Mouse (Mus musculus) heart, adult 11 months (tissue): ENCODE data around the gene Fads6.

Experiments used
- DNase-seq: peaks from one replicate; pipeline ENCODE4 v3.0.0; 2022

Gene Fads6

DNA sequence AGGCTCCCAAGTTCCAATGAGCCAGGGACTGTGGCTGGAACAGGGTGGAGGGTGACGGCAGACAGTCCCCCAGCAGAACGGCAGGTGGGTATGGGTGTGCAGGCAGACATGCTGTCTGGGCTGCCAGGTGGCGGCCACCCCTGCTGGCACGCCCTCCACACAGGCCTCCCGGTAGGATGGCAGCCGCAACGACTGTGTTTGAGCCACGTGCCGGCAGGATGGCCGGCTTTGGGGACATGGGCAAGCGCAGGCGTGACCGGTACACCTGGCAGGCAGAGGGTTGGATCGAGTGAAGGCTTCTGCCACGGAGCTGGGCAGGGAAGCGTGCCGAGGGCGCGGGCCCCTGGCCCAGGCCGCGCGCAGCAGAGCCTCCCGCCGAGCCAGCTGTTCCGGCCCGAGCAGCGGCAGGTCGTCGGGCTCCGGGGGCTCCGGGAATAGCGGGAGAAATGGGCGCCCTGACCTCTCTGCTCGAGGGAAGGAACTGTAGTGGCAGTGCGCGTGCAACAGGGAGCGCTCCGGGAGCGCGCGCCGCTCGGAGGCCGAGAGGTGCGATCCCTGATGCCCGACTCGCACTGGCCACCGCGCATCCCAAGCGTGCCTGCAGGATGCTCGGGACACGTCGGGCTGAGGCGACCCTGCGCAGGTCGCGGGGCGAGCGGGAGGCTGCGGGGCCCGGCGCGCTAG, 47.6 kb downstream of the Fads6 start:
- DNase-seq: no peak

DNA sequence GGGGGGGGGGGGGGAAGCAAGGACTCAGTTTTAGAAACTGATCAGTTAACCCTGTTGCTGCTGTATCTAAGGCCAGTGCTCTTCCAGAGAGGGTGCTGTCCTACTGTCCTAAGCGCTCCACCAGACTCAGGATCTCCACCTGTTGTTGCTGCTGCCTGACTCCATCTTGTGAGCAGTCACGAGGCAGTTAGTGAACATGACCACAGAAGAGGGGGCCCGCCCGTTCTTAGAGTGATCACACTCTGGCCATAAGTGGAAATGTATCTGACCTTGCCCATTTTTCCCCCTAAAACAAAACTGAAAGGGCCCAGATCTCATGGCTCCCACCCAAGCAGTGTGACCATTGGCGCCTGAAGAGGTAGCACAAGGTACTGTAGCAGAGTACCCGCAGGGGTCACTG, 49.5 kb downstream of the Fads6 start:
- DNase-seq: no peak

DNA sequence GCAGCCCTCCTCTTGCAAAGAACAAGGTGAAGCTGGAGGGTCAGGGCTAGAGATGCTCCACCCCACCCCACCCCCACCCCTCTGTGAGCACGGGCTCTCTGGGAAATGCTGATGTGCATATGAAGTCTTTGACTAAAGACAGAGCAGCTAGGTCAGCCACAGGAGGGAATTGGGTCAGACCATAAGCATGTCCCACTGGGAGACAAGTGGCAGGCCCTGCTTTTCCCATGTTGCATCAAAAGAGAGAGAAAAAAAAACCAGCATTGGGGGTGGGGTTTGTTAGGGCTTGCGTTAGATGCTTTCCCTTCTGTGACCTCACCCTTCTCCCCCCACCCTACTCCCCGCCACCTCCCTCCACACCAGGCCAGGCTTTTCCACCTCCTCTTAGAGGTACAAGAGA, 50.2 kb downstream of the Fads6 start:
- DNase-seq: no peak

DNA sequence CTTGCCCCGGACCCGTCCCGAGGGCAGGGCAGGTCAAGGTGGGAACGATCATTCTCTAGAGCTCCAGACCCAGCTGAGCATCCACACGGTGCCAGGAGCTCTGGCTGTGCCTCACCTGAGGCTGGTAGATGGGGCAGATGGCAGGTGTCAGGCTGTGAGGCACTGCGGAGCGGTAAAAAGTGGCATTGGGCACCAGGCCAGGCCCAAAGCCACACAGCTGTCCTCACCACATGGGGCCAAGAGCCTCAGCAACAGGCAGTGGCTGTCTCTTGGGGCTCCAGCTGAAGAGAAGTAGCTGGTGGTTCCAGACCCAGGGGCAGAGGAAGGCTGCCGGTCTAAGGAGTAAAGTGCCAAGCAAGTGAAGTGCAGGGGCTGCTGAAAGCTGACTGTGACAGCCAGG, 51.1 kb downstream of the Fads6 start:
- DNase-seq: no peak

DNA sequence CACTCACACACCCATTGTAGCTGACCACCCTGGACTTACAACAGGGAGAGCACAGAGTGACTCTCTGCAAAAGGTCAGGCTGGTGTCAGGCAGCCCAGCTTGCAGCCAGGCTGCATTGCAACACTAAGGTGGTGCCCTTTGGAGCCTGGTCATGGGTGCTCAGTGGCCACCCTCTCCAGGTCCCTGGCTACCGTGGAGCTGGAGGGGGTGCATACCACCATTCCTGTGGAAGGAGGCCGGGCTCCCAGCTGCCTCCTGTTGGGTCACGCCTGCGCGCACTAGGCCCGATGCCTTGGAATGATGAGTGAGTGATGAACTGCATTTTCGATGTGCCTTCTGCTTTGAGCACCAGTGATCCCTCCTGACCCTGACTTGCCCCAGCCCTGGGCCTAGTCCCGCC, 52.6 kb downstream of the Fads6 start:
- DNase-seq: no peak

DNA sequence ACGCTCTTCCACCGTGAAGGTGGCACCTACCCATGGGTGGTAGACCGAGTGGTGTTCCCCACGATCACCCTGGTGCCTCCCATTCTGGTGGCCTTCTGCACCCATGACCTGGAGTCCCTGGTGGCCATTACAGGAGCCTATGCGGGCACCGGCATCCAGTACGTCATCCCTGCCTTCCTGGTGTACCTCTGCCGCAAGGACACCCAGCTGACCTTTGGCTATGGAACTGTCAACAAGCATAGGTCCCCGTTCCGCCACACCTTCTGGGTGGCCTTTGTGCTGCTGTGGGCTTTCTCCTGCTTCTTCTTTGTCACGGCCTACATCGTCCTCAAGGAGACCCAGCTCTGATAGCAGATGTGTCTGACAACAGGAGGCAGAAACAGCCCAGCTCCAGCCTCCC, 53.7 kb downstream of the Fads6 start:
- no peak for DNase-seq

DNA sequence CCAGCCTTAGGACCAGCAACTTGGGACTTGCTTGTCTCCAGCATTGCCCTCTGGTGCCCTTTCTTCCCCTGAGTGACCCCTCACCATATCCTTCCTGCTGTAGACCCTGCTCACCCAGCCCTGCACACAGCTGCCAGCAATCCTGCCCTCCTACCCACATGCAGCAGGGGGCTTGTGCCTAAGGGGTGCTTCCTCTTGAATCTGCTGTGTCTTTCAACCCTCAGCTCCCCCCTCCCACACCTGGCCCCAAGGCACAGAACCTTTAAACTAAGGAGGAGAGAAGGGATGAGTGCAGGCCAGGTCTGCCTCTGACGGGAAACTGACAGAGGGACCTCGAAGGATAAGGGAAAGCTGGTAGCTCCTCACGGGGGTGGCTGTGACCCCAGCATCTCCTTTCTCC, 54.7 kb downstream of the Fads6 start:
- DNase-seq: no peak

DNA sequence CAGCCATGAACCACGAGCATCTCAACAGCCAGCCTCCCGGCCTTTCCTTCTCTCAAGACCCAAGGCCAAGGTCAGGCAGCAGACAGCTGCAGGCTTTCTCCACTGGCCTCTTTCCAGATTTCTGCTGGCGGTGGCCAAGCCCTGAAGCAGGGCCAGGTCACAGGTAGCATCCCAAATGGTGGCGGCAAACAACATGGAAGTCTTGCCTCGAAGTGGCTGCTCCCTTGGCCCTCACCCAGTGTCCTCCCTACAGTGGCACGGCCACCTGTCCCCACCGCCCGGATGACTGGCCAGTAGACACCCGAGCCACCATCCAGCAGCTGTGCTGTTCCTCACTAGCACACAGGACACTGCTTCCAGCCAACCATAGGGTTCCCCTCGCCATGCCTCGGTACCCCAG, 56.1 kb downstream of the Fads6 start:
- DNase-seq: no peak

DNA sequence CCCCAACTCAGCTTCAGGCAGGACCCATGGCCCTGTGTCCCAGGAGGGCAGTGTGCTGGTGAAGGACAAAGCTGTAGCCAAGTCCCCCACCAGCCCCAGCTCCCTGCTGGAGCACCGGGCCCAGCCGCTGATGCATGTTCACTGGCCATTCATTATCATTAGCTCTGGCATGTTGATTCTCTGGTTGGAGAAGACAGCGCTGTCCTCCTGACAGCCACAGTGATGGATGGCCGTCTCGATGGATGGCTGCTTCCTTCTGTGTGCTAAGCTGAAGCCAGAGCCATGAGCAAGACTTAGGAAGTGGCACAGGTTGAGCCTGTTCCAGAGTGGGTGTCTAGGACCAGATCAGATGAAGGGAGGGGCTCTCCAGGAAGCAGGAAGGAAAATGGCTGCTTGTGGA, 60.9 kb downstream of the Fads6 start:
- DNase-seq: no peak

DNA sequence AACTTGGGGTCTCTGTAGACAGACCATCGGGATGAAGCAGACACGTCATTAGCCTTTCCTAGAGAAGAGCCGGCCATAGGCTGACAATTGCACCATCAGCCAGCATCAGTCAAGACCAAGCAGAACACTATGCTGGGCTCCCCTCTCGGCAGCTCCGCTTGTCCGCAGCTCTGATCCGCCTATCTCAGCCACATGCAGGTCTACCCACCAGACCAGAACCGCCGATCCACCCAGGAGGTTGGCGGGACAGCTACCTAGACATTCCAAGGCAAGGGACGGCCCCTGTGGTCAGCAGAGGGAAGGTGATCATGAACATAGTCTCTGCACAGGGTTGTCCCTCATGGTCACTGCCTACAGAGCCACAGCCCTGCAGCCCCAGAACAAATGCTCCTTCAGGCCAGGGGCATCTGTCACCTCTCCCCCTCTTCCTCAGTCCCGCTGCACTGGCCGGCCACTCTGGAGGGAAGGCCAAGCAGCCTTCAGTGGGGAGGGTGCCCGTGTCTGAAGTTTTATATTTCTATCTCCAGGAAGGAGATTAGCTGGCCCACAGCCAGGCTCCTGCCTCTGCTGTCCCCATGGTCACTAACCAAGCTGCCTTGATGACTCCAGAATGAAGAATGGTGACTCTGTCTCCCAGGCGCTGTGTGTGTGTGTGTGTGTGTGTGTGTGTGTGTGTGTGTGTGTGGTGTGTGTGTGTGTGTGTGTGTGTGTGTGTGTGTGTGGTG, 63.0 kb downstream of the Fads6 start:
- DNase-seq: no peak

DNA sequence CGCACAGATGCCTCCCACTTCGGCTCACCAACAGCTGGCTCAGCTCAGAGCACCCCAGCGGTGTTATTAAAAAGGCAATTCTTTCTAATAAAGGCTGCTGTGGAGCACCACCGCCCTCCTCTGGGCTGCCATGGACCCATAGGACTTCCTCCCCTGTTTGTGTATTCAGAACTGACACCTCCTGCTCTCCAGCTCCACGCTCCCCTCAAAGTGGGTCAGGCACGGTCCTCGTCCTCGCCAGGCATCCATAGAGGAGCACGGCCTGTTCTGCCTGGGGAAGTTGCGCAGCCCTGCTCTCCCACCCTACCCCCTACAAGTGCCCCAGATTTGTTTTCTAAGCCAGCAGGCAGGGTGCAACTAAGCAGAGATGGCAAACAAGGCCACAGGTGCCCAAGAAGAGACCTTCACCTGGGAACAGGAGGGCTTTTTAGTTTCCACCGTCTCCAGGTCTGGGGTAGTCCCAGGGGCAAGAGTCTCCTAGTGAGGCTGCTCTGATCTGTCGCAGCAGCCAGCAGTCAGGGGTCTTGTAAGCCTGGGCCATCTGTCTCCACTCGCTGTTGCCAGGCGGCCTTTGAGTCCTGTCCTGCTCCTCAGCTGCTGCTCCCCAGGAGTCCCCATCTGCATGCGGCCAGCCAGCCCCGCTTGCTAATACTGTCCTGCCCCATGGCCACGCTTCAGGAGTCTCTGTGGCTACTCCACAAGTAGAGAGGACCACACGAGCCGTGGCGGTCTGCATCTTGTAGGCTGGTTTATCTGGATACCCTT, 63.8 kb downstream of the Fads6 start:
- no peak for DNase-seq

DNA sequence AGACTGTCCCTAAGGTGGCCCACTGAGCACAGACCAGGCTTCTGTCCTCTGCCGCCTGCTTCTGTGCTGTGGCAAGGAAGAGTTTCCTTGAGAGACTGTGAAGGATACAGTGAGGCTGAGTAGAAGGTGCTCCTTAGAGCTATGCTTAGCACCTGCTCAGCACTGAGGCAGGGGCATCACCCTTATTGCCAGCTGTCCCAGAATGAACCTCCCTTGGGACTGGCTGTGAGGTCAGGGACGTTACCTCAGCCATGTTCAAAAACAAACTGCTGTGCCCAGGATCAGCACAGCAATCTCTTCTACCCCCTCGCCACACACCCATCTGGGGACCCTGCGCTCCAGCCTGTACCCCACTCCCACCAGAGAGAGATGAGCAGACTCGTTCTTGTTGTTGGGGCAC, 64.6 kb downstream of the Fads6 start:
- DNase-seq: no peak

DNA sequence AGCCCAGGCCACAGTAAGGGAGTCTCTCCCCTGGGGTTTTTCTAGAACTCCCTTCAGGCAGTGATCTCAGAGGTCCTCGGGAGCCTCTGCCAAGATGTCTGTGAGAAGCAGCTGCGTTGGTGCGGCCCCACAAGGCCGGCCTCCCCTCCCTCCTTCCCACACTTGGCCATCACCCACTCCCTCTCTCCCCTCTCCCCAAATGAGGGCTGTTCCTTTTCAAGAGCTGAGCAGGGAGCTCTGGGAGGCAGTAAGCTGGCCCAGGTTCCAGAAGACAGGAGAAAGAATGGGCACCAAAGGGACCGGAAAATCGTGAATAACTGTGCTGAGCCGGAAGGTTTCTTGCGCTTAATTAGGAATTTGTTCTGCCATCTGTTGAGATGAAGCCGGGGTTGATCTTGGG, 65.5 kb downstream of the Fads6 start:
- DNase-seq: no peak

DNA sequence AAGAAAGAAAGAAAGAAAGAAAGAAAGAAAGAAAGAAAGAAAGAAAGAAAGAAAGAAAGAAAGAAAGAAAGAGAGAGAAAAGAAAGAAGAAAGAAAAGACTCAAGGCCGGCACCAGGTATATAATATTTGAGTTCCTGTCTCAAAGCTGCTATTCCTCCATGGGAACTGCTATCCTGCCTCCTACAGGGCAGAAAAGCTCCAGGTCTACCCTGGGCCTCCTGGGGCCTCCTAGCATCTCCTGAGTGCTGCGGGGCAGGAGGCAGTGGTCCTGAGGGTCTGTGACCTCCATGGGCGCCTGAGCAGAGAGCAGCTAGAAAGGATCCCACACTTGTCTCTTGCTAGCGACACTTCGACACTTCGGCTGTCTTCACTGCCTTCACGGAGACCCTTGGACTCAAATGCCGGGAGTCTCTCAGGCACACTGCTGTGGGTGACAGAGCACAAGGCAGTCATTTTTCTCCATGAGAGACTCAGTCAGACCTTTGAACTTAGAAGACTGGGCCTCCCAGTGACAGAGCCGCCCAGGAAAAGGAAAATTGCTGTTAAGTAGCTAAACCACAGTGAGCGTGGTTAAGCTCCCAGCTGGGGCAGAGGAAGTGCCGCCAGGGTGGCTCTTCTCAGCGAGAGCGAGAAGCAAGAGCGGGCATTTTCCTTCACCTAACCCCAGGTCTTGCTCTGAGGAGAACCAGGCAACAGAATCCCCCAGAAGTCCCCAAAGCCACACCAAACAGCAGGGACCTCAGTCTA, 66.1 kb downstream of the Fads6 start:
- DNase-seq: no peak
